Mouse (Mus musculus): Measurements from ENCODE around the gene Cops2. TPM values are rescaled to one million over a fixed set of nuclear protein-coding genes. Genes with fewer than 3 reads are reported as not detected.

Gene Cops2
- polyA plus RNA-seq, 1 experiment from 2014 or later: 102 TPM

DNA sequence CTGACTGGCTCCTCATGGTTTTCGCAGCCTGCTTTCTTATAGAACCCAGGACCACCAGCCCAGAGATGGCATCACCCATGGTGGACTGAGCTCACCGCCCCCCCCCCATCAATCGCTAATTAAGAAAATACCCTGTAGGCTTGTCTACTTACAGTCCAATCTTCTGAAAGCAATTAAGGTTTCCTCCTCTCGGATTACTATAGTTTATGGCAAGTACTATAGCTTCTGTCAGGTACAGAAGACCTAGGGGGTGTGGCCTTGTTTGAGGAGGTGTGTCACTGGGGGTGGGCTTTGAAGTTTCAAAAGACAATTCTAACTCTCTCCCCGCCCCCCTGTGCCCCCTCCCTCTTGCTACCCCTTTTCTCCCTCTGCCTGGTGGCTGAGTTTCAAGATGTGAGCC, 69.7 kb downstream of the Cops2 start:
- no peaks in the 10 kb centered on the region for H3K9me3 ChIP-seq (replicated peaks)
- DNase-seq (ENCODE audit: low spot score): no peak
- no peaks in the 10 kb centered on the region for H3K36me3 ChIP-seq
- WGBS: 75% methylated on average over 5 of the region's 5 CpGs
- no peak overlapping the region for H3K4me3 ChIP-seq
- H3K27me3 ChIP-seq (ENCODE audit: low read depth, poor library complexity, severe bottlenecking): no peaks in the 10 kb centered on the region
- H3K27ac ChIP-seq (replicated peaks): no peak overlapping the region
- H3K4me1 ChIP-seq: no peaks in the 10 kb centered on the region

DNA sequence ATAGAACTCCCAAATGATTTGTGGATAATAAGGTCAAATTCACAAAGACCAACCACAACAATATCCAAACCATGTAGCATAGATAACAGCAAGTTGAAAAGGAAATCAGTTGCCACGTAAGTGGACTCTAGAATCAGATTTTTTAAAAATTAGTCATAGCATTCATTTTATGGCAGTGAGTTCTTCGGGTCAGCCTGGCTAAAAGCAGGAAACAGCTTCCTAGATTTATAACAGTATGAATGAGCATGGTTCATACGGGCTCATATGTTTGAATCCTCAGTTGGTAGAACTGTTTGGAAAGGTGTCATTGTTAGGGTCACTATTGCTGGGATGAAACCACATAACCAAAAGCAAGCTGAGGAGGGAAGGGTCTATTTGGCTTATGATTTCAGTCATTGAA, 70.2 kb downstream of the Cops2 start:
- Histone ChIP-seq H3K27me3 (ENCODE audit: low read depth, poor library complexity, severe bottlenecking) (no peaks in the 10 kb centered on the region), H3K4me1 (no peaks in the 10 kb centered on the region), H3K4me3 (no peak overlapping the region), H3K36me3 (no peaks in the 10 kb centered on the region), H3K27ac (replicated peaks) (no peak overlapping the region), H3K9me3 (replicated peaks) (no peaks in the 10 kb centered on the region)
- 89% methylated on average over 3 of the region's 3 CpGs for WGBS
- DNase-seq (ENCODE audit: low spot score): no peak

DNA sequence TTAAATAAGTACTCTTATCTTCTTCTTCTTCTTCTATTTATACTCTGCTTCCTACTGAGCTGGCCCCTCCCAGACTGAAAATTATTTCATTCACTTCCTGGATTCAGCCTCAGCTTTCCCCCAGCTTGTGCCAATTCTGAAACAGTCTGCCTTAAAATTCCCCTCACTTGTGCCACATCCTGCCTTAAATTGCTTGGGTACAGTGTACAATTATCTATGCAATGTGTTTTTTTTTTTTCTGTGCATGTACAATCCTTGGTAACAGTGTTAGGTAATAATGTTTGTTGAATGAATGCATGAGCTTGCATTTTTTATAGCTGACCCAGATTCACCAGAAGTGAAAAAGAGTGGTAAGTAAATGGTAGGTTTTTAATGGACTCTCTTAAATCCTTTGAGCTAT, 70.6 kb downstream of the Cops2 start:
- H3K36me3 ChIP-seq: no peaks in the 10 kb centered on the region
- peaks cover 2% of the 10 kb centered on the region for H3K4me1 ChIP-seq
- H3K27me3 ChIP-seq (ENCODE audit: low read depth, poor library complexity, severe bottlenecking): no peaks in the 10 kb centered on the region
- H3K4me3 ChIP-seq: no peak overlapping the region
- no peak for DNase-seq (ENCODE audit: low spot score)
- H3K9me3 ChIP-seq (replicated peaks): no peaks in the 10 kb centered on the region
- H3K27ac ChIP-seq (replicated peaks): no peak overlapping the region

DNA sequence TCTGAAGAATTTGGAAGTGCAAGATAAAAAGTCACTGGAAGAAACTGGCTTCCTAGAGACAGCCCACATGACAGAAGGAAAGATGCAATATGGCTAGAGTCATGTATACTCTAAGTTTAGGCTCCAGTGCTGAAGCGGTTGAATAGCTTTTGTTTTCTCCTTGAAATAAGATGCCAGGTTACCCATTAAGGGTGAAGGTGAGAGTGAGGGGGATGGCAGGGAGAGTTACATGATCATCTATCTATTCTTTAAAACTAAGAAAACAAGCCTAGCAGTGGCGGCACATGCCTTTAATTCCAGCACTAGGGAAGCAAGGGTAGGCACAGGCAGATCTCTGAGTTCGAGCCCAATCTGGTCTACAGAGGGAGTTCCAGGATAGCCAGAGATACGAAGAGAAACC, 73.9 kb downstream of the Cops2 start:
- no peak for DNase-seq (ENCODE audit: low spot score)
- no peak overlapping the region for H3K4me3 ChIP-seq
- no peaks in the 10 kb centered on the region for H3K27me3 ChIP-seq (ENCODE audit: low read depth, poor library complexity, severe bottlenecking)
- H3K27ac ChIP-seq (replicated peaks): no peak overlapping the region
- WGBS: 72% methylated on average over 4 of the region's 4 CpGs
- H3K9me3 ChIP-seq (replicated peaks): no peaks in the 10 kb centered on the region
- H3K4me1 ChIP-seq: peaks cover 25% of the 10 kb centered on the region
- H3K36me3 ChIP-seq: no peaks in the 10 kb centered on the region

DNA sequence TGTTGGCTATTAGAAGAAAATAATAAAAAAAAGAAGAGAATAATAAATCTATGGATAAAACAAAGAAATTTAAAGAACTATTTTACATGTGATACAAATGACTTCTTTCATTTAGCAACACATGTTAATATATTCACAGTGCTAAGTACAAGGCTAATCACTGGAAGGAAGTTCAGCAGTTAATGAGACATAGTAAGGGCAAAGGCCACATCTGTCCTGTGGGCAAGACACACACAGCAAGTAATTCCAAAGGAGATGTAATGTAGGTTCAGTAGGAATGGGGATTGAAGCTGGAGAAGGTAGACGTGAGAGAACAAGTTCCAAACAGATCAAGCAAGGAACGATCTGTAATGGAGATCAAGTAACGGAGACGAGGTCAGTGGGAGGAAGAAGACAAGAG, 74.5 kb downstream of the Cops2 start:
- Histone ChIP-seq H3K27ac (replicated peaks) (no peak overlapping the region), H3K4me1 (peaks cover 25% of the 10 kb centered on the region), H3K9me3 (replicated peaks) (no peaks in the 10 kb centered on the region), H3K4me3 (no peak overlapping the region), H3K27me3 (ENCODE audit: low read depth, poor library complexity, severe bottlenecking) (no peaks in the 10 kb centered on the region), H3K36me3 (no peaks in the 10 kb centered on the region)
- WGBS: 80% methylated on average over 4 of the region's 4 CpGs
- DNase-seq (ENCODE audit: low spot score): no peak

DNA sequence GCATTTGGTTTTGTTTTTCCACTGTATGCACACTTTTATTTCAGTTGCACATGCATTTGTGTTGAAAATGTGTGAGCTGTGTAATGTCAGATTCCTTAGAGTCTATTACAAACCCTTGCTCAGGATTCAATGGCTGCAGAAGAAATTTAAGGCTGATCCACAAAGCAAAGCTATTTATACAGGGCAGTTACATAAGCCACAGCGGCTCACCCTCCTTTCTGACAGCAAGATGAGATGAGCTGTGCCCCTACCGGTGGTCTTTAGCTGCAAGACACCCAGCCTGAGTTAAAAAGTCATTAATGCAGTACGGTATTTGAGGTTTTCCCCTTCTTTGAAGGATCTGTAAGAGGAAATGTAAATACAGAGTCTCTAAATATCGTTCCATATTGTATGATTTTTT, 75.1 kb downstream of the Cops2 start:
- Histone ChIP-seq H3K9me3 (replicated peaks) (no peaks in the 10 kb centered on the region), H3K36me3 (no peaks in the 10 kb centered on the region), H3K27ac (replicated peaks) (no peak overlapping the region), H3K4me3 (no peak overlapping the region), H3K27me3 (ENCODE audit: low read depth, poor library complexity, severe bottlenecking) (no peaks in the 10 kb centered on the region), H3K4me1 (peaks cover 25% of the 10 kb centered on the region)
- DNase-seq (ENCODE audit: low spot score): no peak
- 60% methylated on average over 4 of the region's 4 CpGs for WGBS

DNA sequence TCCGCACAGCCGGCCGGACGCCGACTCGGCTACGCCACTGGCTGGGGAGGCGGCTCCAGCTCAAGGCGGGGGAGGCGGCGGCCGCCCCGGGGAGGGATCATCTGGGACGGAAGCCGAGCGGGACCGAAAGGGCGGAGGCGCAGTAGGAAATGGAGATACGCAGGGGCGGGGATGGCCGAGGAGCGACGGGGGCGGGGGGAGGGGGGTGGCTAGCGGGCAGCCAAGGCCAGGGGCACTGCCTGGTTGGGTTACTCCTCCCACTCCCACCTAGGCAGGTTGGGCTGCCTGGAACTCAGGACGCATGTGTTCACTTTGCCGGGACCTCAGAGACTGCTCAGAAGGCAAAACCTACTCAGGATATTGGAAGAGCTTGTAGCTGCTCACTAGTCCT, 76.2 kb downstream of the Cops2 start, which contains the start of gene Secisbp2l:
Gene Secisbp2l, minus strand, starts transcription at position 152 of the 391 bp plus-strand sequence.
- DNase-seq (ENCODE audit: low spot score): peak; percentile 90
- Histone ChIP-seq H3K4me3 (peak within 1 kb of the TSS; percentile 85), H3K4me1 (peaks cover 25% of the 10 kb centered on the region), H3K36me3 (no peaks in the 10 kb centered on the region), H3K27me3 (ENCODE audit: low read depth, poor library complexity, severe bottlenecking) (no peaks in the 10 kb centered on the region), H3K27ac (replicated peaks) (peak within 1 kb of the TSS; percentile 93), H3K9me3 (replicated peaks) (no peaks in the 10 kb centered on the region)
- under 1% methylated on average over 28 of the region's 28 CpGs for whole genome bisulfite sequencing

DNA sequence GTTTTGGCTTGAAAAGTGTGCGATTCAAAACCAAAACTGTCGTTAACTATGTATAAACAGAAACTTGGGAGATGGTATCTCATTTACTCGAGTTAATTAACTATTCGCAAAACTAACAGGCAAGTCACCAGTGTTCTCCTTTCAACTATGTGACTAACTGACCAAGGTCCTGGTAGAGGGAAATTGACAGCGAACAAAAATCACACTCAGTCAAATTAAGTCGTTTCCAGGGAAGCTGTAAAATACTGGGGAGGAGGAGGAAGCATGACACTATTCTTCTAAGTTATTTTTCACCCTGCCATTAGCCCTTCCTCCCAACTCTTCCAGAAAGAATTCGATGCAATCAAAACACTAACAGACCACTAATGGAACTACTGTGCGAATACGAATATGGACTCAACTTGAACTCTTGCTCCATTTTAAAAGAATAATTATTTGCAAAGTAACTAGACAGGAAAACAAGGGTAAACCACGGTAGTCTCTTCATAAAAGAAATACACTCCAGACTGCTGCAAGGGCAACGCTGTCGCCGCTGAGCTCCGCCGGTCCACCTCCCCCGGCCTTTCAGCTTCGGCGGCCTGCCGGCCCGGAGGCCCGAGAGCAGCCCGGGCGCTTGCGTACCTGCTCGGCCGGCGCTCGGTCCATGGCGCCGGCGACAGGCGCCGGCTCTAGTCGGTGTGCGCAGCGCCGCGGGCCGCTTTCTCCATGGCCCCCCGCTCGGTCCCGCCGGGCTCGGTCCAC, 76.8 kb downstream of the Cops2 start:
- H3K4me3 ChIP-seq: peak overlapping the region; percentile 85
- WGBS: 5% methylated on average over 44 of the region's 44 CpGs
- H3K27me3 ChIP-seq (ENCODE audit: low read depth, poor library complexity, severe bottlenecking): no peaks in the 10 kb centered on the region
- H3K9me3 ChIP-seq (replicated peaks): no peaks in the 10 kb centered on the region
- H3K27ac ChIP-seq (replicated peaks): peak overlapping the region; percentile 93
- H3K4me1 ChIP-seq: peaks cover 25% of the 10 kb centered on the region
- H3K36me3 ChIP-seq: no peaks in the 10 kb centered on the region
- DNase-seq (ENCODE audit: low spot score): no peak

DNA sequence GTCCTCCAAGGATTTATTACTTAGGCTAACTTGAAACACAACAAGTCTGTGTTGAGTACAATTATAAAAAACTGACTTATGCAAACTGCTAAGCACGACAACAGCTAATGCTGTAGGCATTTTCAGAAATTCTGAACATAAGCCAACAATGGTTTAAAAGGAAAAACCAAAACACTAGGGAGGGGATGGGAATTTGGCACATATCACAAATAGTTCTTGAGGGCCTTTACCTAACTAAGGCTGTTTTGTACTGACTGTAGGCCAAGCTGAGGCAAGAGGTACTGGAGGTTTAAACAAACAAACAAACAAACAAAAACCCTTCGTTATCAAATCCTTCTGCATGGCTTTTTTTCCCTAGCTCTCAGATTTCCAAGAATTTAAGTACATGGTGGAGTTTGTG, 77.9 kb downstream of the Cops2 start:
- 86% methylated on average over 2 of the region's 2 CpGs for WGBS
- H3K9me3 ChIP-seq (replicated peaks): no peaks in the 10 kb centered on the region
- H3K4me3 ChIP-seq: peak overlapping the region; percentile 85; the same call in 1 of the 2 replicates
- H3K27ac ChIP-seq (replicated peaks): no peak overlapping the region
- H3K36me3 ChIP-seq: no peaks in the 10 kb centered on the region
- no peaks in the 10 kb centered on the region for H3K27me3 ChIP-seq (ENCODE audit: low read depth, poor library complexity, severe bottlenecking)
- no peak for DNase-seq (ENCODE audit: low spot score)
- peaks cover 25% of the 10 kb centered on the region for H3K4me1 ChIP-seq

Other genes with a start within 250 kb of the Cops2 start
- gene Cep152, start 234.0 kb downstream of the Cops2 start, polyA plus RNA-seq (2016; fragmentation: Nextera tagmentation; extraction: Ambion mirVana): 9.8 and 10.2 TPM in 2 replicates
- 125 and 148 TPM in 2 replicates for gene Eid1, start 186.0 kb downstream of the Cops2 start, polyA plus RNA-seq (2016; fragmentation: Nextera tagmentation; extraction: Ambion mirVana)
- gene Shc4, start 135.0 kb downstream of the Cops2 start, polyA plus RNA-seq (2016; fragmentation: Nextera tagmentation; extraction: Ambion mirVana): 1.3 TPM in 2 replicates
- 15.8 and 21.9 TPM in 2 replicates for gene Secisbp2l, start 76.3 kb downstream of the Cops2 start, polyA plus RNA-seq (2016; fragmentation: Nextera tagmentation; extraction: Ambion mirVana)
- 30.0 and 30.3 TPM in 2 replicates for gene Galk2, start within 50 bp of the Cops2 start, polyA plus RNA-seq (2016; fragmentation: Nextera tagmentation; extraction: Ambion mirVana)
- gene Fgf7, start 175.5 kb upstream of the Cops2 start, polyA plus RNA-seq (2016; fragmentation: Nextera tagmentation; extraction: Ambion mirVana): 0.05 and 0.67 TPM in 2 replicates